Comparison of ENCODE assay signal across 19 mouse cellular contexts in the genomic region with DNA sequence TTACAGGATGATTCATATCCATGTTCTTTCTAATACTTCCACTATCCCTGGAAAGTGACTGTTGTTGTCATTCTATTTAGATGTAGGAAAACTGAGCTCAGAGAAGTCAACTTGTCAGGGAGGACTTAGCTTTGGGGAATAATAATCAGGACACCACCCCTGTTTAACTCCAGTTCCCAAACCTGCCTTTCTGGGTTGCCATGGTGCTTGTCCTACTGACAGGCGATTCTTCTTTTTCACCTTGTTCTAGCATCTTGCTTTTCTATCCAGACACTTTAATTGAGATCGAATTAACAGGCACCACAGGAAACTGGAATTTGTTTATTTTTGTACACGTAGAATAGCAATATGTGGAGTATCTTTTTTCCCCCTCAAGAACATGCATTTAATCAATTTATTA.
A peak's percentile ranks its signal among the peaks of the same experiment; 100 is the strongest.
DNase-seq lines count a peak whose midpoint lies in the region; ATAC-seq lines count a peak whose summit lies in the region.
"Had no signal": no experiment of that assay in that cellular context is flagged by ENCODE, and none has a peak within 500 bp of the region (broad histone marks: within the 10 kb centered on the region; RNA-seq: fewer than 3 reads in every experiment).

No protein-coding gene starts in this region.

- WGBS in midbrain, embryonic 11.5 days, result 62% methylated on average over 3 of the region's 3 CpGs
- 44% methylated on average over 3 of the region's 3 CpGs for WGBS in midbrain, embryonic 16.5 days

- H3K4me2 ChIP-seq in midbrain, embryonic 11.5 days, result no peak overlapping the region
- no peak overlapping the region for H3K4me2 ChIP-seq in midbrain, embryonic 16.5 days (ENCODE audit: low read length)
- H3K4me2 ChIP-seq: embryonic facial prominence, embryonic 12.5 days; forebrain, embryonic 13.5 days; forebrain, embryonic 15.5 days had no signal

- H3K9ac ChIP-seq in midbrain, embryonic 11.5 days (ENCODE audit: low read length), result no peak overlapping the region
- H3K9ac ChIP-seq in midbrain, embryonic 16.5 days (ENCODE audit: low read depth, low read length), result no peak overlapping the region
- H3K9ac ChIP-seq: embryonic facial prominence, embryonic 12.5 days; forebrain, embryonic 13.5 days; forebrain, embryonic 15.5 days; forebrain, postnatal 0 days had no signal

- no peaks in the 10 kb centered on the region for H3K27me3 ChIP-seq in midbrain, embryonic 11.5 days (ENCODE audit: control insufficient read depth, insufficient read depth, low read length)
- no peaks in the 10 kb centered on the region for H3K27me3 ChIP-seq in midbrain, embryonic 16.5 days (ENCODE audit: control insufficient read depth, insufficient read depth, low read depth, low read length)
- H3K27me3 ChIP-seq: embryonic facial prominence, embryonic 12.5 days; forebrain, embryonic 13.5 days; forebrain, embryonic 15.5 days had no signal

- no peaks in the 10 kb centered on the region for H3K4me1 ChIP-seq in midbrain, embryonic 11.5 days (ENCODE audit: control insufficient read depth, insufficient read depth, low read length)
- H3K4me1 ChIP-seq in midbrain, embryonic 16.5 days (ENCODE audit: control insufficient read depth, insufficient read depth, low read length), result peaks cover 8% of the 10 kb centered on the region
- H3K4me1 ChIP-seq: forebrain, embryonic 13.5 days had no signal

- H3K27ac ChIP-seq in midbrain, embryonic 11.5 days (ENCODE audit: low read depth, low read length), result no peak overlapping the region
- H3K27ac ChIP-seq in midbrain, embryonic 16.5 days (ENCODE audit: low read length), result no peak overlapping the region
- H3K27ac ChIP-seq: embryonic facial prominence, embryonic 10.5 days; embryonic facial prominence, embryonic 12.5 days; forebrain, embryonic 13.5 days; forebrain, embryonic 15.5 days had no signal

- DNase-seq in cerebellum, adult 9-10 months, result peak; percentile 31
- no peak for DNase-seq in cerebellum, postnatal 4 days (ENCODE audit: low spot score in 2 of 2)
- DNase-seq in midbrain, embryonic 11.5 days (ENCODE audit: low spot score, missing footprints), result peak; percentile 82
- peak; percentile 15 for DNase-seq in retina, postnatal 1 day
- no peak for DNase-seq in T-cell, adult 2 months (ENCODE audit: low spot score)
- DNase-seq: adrenal gland, adult 8-10 months; adrenal gland, postnatal 14 days; adrenal gland, postnatal 36 days; cerebellum, adult 11-12 months; cerebellum, adult 2 months; cerebellum, postnatal 10 days; cerebellum, postnatal 36 days; forebrain, postnatal 0 days had no signal

- no peaks in the 10 kb centered on the region for H3K36me3 ChIP-seq in midbrain, embryonic 11.5 days (ENCODE audit: control insufficient read depth, insufficient read depth, low read length)
- H3K36me3 ChIP-seq in midbrain, embryonic 16.5 days (ENCODE audit: control insufficient read depth, insufficient read depth, low read length), result no peaks in the 10 kb centered on the region
- H3K36me3 ChIP-seq: embryonic facial prominence, embryonic 10.5 days; embryonic facial prominence, embryonic 12.5 days; forebrain, embryonic 15.5 days had no signal

- ATAC-seq in midbrain, embryonic 11.5 days (ENCODE audit: low FRiP score), result no peak
- ATAC-seq in midbrain, embryonic 16.5 days, result no peak
- ATAC-seq: activated CD4-positive, CD25-positive, alpha-beta regulatory T cell, adult 4 months; forebrain, embryonic 13.5 days; forebrain, embryonic 15.5 days; forebrain, postnatal 0 days had no signal

- no peaks in the 10 kb centered on the region for H3K9me3 ChIP-seq in midbrain, embryonic 11.5 days (ENCODE audit: control insufficient read depth, low read length)
- H3K9me3 ChIP-seq in midbrain, embryonic 16.5 days (replicated peaks; ENCODE audit: control insufficient read depth, low read length, poor library complexity, severe bottlenecking), result no peaks in the 10 kb centered on the region; the same call in 1 of the 2 replicates
- H3K9me3 ChIP-seq: embryonic facial prominence, embryonic 10.5 days; embryonic facial prominence, embryonic 12.5 days; forebrain, embryonic 13.5 days; forebrain, embryonic 15.5 days had no signal

- no peak overlapping the region for H3K4me3 ChIP-seq in midbrain, embryonic 11.5 days (ENCODE audit: low read depth, low read length)
- H3K4me3 ChIP-seq in midbrain, embryonic 16.5 days (ENCODE audit: low read depth, low read length), result no peak overlapping the region
- H3K4me3 ChIP-seq: embryonic facial prominence, embryonic 10.5 days; embryonic facial prominence, embryonic 12.5 days; forebrain, embryonic 13.5 days; forebrain, embryonic 15.5 days had no signal

Comparison
In these comparisons a context has a peak if more than half of its experiments do, and no peak if none do; other contexts are left out.
1. DNase-seq: peak in cerebellum, adult 9-10 months (single experiment), midbrain, embryonic 11.5 days (single experiment) and retina, postnatal 1 day (single experiment); none in cerebellum, postnatal 4 days (0 of 2) and T-cell, adult 2 months (single experiment).